Mouse (Mus musculus) heart, embryonic 15.5 days (tissue): ENCODE measurements around the gene Spaca3. TPM values are rescaled to one million over a fixed set of nuclear protein-coding genes. Genes with fewer than 3 reads are reported as not detected.

Source experiments
- ATAC-seq: fragments of 200-750 bp; cut with Nextera tagmentation; replicated peaks from 2 replicates; pipeline ENCODE4 v1.8.0; 2017; ENCODE audit warnings: low read depth, moderate TSS enrichment; ENCODE audit not compliant: insufficient number of reproducible peaks, insufficient read depth, low FRiP score
- H3K27ac ChIP-seq: fragments of 300-500 bp; sonication (generic); 2 replicates; pipeline ENCODE4 v1.5.1; 2015; ENCODE audit warnings: mild to moderate bottlenecking, inconsistent platforms
- H3K27me3 ChIP-seq: fragments of 300-500 bp; sonication (generic); 2 replicates; pipeline ENCODE4 v1.6.1; 2015; ENCODE audit warnings: inconsistent platforms
- H3K36me3 ChIP-seq: fragments of 300-500 bp; sonication (generic); 2 replicates; pipeline ENCODE4 v1.6.1; 2015; ENCODE audit warnings: mild to moderate bottlenecking, inconsistent platforms
- H3K4me1 ChIP-seq: fragments of 300-500 bp; sonication (generic); replicated peaks from 2 replicates; pipeline ENCODE4 v1.6.1; 2015; ENCODE audit warnings: inconsistent platforms
- H3K4me2 ChIP-seq: fragments of 300-500 bp; sonication (generic); 2 replicates; pipeline ENCODE4 v1.6.1; 2015; ENCODE audit warnings: inconsistent platforms, mild to moderate bottlenecking, moderate library complexity
- H3K4me3 ChIP-seq: fragments of 300-500 bp; sonication (generic); 2 replicates; pipeline ENCODE4 v1.5.1; 2015; ENCODE audit warnings: mild to moderate bottlenecking, inconsistent platforms
- H3K9ac ChIP-seq: fragments of 300-500 bp; sonication (generic); 2 replicates; pipeline ENCODE4 v1.6.1; 2015; ENCODE audit warnings: mild to moderate bottlenecking, inconsistent platforms
- H3K9me3 ChIP-seq: fragments of 300-500 bp; sonication (generic); replicated peaks from 2 replicates; pipeline ENCODE4 v1.6.1; 2016; ENCODE audit warnings: inconsistent platforms
- WGBS: fragments of 180-500 bp; shearing (Covaris S2); methylation state at CpG from one replicate; pipeline ENCODE4 v1.1.7; 2015; ENCODE audit warnings: mixed read lengths; 5-methylcytosine and 5-hydroxymethylcytosine counted together
- polyA plus RNA-seq: library from polyadenylated mRNA; unstranded; fragments of >200 nt; fragmentation: Nextera tagmentation; extraction: Ambion mirVana; gene quantifications from 2 replicates; pipeline ENCODE4 v1.2.1, GENCODE M21; 2015

The Spaca3 gene
- polyA plus RNA-seq, 1 experiment from 2014 or later = not detected

DNA sequence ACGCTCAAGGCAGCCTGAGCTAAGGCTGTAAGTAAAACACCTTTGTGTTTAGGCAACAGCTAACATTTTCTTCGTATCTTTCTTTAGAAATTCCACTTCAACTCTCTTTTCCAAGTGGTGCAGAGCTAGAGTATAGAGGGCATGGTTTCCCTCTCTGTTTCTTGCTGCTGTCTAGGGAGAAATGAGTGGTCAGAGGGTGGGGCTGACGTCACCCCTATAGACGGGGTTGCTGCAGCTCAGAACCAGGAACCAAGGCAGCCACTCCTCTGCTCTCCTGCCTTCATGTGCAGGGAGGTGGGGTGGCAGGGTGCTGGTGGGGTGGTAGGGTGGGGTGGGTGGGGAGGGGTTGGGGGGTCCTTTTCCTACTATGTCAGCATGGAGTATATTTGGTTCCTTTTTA is 22.3 kb upstream of the Spaca3 start:
- H3K4me1 ChIP-seq = no peaks in the 10 kb centered on the region; the same call in 1 of the 2 replicates
- no peaks in the 10 kb centered on the region for H3K36me3 ChIP-seq
- H3K27ac ChIP-seq = no peak overlapping the region
- no peak for ATAC-seq
- no peak overlapping the region for H3K4me3 ChIP-seq
- H3K27me3 ChIP-seq = peaks cover 3% of the 10 kb centered on the region; the same call in 1 of the 2 replicates
- WGBS = 55% methylated on average over 4 of the region's 4 CpGs
- no peaks in the 10 kb centered on the region for H3K9me3 ChIP-seq
- H3K4me2 ChIP-seq = no peak overlapping the region
- H3K9ac ChIP-seq = no peak overlapping the region

DNA sequence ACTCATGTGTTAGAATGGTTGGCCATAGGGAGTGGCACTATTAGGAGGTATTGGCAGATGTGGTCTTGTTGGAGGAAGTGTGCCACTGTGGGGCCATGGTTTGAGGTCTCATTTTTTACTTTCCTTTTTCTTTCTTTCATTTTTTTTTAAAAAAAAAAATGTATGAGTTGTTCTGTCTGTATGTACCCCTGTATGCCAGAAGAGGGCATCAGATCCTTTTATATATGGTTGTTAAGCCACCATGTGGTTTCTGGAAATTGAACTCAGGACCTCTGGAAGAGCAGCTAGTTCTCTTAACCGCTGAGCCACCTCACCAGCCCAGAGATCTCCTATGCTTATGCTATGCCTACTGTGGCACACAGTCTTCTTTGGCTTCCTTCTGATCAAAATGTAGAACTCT is 19.4 kb upstream of the Spaca3 start:
- no peak for ATAC-seq
- H3K27me3 ChIP-seq = peaks cover 3% of the 10 kb centered on the region; the same call in 1 of the 2 replicates

DNA sequence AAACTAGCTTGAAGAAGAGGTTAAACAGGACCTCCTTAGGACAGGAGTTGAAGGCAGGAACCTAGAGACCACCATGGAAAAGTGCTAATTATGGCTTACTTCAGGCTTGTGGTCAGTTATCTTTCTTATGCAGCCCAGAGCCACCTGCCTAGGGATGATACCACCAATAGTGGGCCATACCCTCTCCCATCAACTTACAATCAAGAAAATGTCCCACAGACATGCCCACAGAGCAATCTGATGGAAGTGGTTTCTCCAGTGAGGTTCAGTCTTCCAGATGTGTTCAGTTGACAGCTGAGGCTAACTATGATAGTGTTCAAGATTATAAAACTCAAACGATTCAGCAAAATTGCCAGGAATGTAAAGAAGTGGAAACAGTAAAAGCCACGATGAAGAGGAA is 14.7 kb upstream of the Spaca3 start:
- 60% methylated on average over 2 of the region's 2 CpGs for WGBS
- H3K4me1 ChIP-seq = no peaks in the 10 kb centered on the region; the same call in 1 of the 2 replicates
- H3K9me3 ChIP-seq = no peaks in the 10 kb centered on the region
- H3K27ac ChIP-seq = no peak overlapping the region
- no peaks in the 10 kb centered on the region for H3K36me3 ChIP-seq
- no peak overlapping the region for H3K4me2 ChIP-seq
- H3K27me3 ChIP-seq = no peaks in the 10 kb centered on the region
- H3K4me3 ChIP-seq = no peak overlapping the region
- no peak for ATAC-seq
- H3K9ac ChIP-seq = no peak overlapping the region

More for the DNA sequence above, 19.4 kb upstream of the Spaca3 start:
- 79% methylated on average over 1 of the region's 1 CpGs for WGBS
- Histone ChIP-seq H3K9ac (no peak overlapping the region), H3K27ac (no peak overlapping the region), H3K9me3 (no peaks in the 10 kb centered on the region), H3K4me3 (no peak overlapping the region), H3K4me2 (no peak overlapping the region), H3K36me3 (no peaks in the 10 kb centered on the region), H3K4me1 (no peaks in the 10 kb centered on the region; the same call in 1 of the 2 replicates)

DNA sequence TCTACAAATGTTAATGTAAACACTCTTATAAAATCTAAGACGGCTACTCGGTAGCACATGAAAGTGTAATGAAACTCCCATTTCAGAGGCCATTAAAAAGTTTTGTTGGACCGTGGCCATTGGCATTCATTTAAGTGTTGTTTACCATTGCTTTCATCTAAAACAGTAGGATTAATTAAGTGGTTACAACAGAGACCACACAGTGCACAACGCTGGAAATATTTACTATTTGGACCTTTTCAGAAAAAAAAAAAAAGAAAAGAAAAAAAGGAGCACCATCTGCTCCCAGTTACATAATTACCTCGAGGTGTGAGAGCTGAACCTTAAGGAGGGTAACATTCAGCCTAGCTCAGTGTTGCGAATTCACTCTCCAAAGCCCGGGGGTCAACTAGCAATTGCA is 12.7 kb upstream of the Spaca3 start:
- Histone ChIP-seq H3K27ac (no peak overlapping the region), H3K27me3 (no peaks in the 10 kb centered on the region), H3K9me3 (no peaks in the 10 kb centered on the region), H3K4me1 (no peaks in the 10 kb centered on the region; the same call in 1 of the 2 replicates), H3K4me2 (no peak overlapping the region), H3K4me3 (no peak overlapping the region), H3K9ac (no peak overlapping the region), H3K36me3 (no peaks in the 10 kb centered on the region)
- no peak for ATAC-seq
- 73% methylated on average over 7 of the region's 7 CpGs for WGBS

DNA sequence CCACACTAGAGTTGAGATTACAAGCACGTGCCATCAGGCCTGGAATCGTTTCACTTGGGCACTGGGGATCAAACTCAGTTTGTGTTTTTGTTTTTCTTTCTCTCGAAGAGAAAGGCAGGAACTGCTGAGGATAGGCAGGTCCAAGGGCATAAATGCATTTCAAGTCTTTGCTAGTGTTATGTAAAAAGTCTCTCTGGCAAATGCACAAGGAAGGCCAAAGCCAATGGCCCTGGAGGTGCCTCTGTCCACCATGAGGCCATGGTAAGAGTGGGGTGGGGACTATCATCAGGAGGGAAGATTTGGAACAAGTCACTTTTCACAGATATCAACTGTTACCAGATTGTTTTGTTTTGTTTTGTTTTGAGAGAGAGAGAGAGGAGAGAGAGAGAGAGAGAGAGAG is 12.1 kb upstream of the Spaca3 start:
- Histone ChIP-seq H3K4me2 (no peak overlapping the region), H3K4me1 (no peaks in the 10 kb centered on the region), H3K36me3 (no peaks in the 10 kb centered on the region), H3K27me3 (no peaks in the 10 kb centered on the region), H3K27ac (no peak overlapping the region), H3K9me3 (no peaks in the 10 kb centered on the region), H3K4me3 (no peak overlapping the region), H3K9ac (no peak overlapping the region)
- 33% methylated on average over 3 of the region's 3 CpGs for WGBS
- ATAC-seq = no peak

DNA sequence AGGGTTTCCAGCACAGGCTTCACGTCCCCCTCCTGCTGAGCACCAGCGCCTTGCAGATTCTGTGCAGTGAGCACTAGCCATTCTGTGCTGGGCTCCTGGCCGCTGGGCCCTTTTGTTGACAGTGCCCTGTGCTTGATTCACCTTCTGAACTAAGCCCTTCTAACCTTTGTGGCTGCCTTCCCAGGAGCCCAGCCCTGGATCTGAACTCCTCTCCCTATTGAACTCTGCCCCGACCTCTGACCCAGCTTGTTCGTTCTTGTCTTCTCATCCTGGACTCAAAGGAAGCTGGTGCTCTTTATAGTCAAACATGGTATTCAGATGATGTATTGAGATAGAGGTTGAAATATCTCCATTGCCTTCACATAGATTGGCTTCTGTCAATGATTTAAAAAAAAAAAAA is 10.0 kb upstream of the Spaca3 start:
- Histone ChIP-seq H3K27ac (no peak overlapping the region), H3K9ac (no peak overlapping the region), H3K27me3 (no peaks in the 10 kb centered on the region), H3K4me3 (no peak overlapping the region), H3K36me3 (no peaks in the 10 kb centered on the region), H3K9me3 (no peaks in the 10 kb centered on the region), H3K4me1 (no peaks in the 10 kb centered on the region), H3K4me2 (no peak overlapping the region)
- ATAC-seq = no peak
- WGBS = 66% methylated on average over 5 of the region's 5 CpGs

DNA sequence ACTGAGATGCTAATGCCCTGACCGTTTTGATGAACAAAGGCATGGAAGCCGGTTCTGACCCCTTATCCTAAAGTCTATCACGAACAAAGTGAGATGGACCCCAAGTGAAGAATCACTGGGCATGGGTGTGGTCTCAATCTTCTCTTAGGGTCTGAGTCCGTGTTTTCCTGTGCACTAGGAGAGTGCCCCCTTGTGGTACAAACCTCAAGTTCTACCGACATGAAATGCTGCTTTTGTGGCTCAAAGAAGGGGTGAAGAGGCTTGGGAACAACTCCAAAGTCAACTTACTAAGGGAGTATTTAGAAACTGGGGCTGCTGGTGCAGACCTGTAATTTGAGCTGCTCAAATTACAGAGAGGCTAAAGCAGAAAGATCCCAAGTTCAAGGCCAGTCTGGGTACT is 6.3 kb upstream of the Spaca3 start:
- Histone ChIP-seq H3K4me3 (no peak overlapping the region), H3K4me2 (no peak overlapping the region), H3K27ac (no peak overlapping the region), H3K36me3 (no peaks in the 10 kb centered on the region), H3K27me3 (no peaks in the 10 kb centered on the region), H3K4me1 (no peaks in the 10 kb centered on the region), H3K9me3 (no peaks in the 10 kb centered on the region), H3K9ac (no peak overlapping the region)
- no peak for ATAC-seq
- WGBS = 42% methylated on average over 5 of the region's 5 CpGs

DNA sequence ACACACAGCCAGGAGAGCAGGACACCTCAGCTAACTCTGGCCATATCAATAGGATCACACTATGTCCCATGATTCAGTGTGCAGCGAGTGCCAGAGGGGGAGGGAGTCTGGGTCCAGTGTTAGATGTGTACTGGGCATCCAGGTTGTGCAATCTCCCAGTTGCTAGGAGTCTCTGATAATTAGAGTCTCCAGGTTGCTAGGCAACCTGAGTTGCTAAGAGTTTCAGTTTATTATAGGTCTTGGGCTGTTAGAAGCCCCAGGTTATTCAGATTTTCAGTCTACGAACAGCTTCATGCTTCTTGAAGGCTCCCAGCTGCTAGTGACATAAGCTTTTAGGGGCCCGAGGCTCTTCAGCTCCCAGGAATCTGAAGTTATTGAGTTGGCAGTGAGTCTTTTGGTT is 5.2 kb upstream of the Spaca3 start:
- no peak for ATAC-seq
- no peaks in the 10 kb centered on the region for H3K9me3 ChIP-seq
- H3K9ac ChIP-seq = no peak overlapping the region
- H3K4me1 ChIP-seq = no peaks in the 10 kb centered on the region
- H3K4me3 ChIP-seq = no peak overlapping the region
- H3K36me3 ChIP-seq = no peaks in the 10 kb centered on the region
- 45% methylated on average over 3 of the region's 3 CpGs for WGBS
- no peak overlapping the region for H3K4me2 ChIP-seq
- no peak overlapping the region for H3K27ac ChIP-seq
- no peaks in the 10 kb centered on the region for H3K27me3 ChIP-seq

DNA sequence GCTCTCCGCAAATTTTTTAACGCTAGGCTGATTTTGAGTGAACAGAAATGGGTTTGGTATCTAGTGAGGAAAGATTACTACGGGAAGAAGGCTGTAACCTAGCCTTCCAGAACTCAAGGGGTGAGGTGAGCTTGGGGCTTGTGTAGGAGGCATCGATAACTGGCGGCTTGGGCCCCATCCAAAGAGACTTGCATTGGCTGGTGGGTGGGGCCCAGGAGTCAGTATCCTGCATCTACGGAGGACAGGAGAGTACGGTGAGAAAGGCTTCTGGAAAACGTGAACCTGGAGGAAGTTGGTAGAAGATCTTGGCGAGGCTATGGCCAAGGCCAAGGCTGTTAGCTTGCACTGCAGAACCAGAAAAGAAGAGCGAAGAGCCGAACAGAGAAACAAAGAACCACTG is 3.7 kb upstream of the Spaca3 start:
- no peaks in the 10 kb centered on the region for H3K27me3 ChIP-seq
- no peaks in the 10 kb centered on the region for H3K36me3 ChIP-seq
- H3K9me3 ChIP-seq = no peaks in the 10 kb centered on the region
- no peak for ATAC-seq
- H3K4me1 ChIP-seq = no peaks in the 10 kb centered on the region
- no peak overlapping the region for H3K4me2 ChIP-seq
- no peak overlapping the region for H3K9ac ChIP-seq
- H3K4me3 ChIP-seq = no peak overlapping the region
- WGBS = 77% methylated on average over 11 of the region's 11 CpGs
- H3K27ac ChIP-seq = no peak overlapping the region

DNA sequence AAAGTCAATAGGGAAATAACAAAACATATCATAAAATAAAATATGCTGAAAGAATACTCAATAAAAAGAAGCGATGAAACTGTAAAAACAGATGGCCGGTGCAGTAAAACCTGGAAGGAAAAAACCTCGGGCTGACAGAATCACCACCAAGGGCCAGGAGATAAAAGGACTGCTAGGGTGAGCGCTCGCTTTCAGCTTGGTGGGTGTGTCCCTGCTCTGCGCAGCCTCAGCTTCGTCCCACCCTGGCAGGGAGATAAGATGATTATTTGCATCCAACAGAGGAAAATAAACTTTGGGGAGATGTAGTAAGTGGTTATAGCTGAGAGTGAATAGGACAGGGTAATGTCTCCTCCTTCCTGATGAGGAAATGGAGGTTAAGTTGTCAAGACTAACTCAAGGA is 3.3 kb upstream of the Spaca3 start:
- 31% methylated on average over 7 of the region's 7 CpGs for WGBS
- H3K4me2 ChIP-seq = no peak overlapping the region

DNA sequence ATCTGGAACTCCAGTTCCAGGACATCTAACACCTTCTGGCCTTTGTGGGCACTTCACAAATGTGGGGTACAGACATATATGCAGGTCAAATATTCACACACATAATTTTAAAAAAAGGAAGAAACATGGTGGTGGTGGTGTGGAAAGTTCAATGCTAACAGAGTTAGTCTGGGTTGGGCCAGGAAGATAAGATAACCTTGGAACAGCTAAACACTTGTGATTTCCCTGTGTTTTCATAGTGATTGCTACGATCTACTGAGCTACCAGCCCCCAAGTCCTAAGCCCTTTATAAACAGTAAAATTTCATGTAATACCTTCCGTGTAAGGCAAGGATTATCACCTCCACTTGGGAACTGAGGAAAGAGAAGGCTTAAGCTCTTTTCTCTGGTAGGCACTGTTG is 1.3 kb upstream of the Spaca3 start:
- no peaks in the 10 kb centered on the region for H3K4me1 ChIP-seq
- no peak overlapping the region for H3K27ac ChIP-seq
- no peak for ATAC-seq
- H3K36me3 ChIP-seq = no peaks in the 10 kb centered on the region
- H3K27me3 ChIP-seq = no peaks in the 10 kb centered on the region
- no peak overlapping the region for H3K4me3 ChIP-seq
- H3K4me2 ChIP-seq = no peak overlapping the region
- no peak overlapping the region for H3K9ac ChIP-seq
- H3K9me3 ChIP-seq = no peaks in the 10 kb centered on the region
- 44% methylated on average over 2 of the region's 2 CpGs for WGBS

More for the DNA sequence above, 3.3 kb upstream of the Spaca3 start:
- no peak for ATAC-seq
- H3K9ac ChIP-seq = no peak overlapping the region
- H3K36me3 ChIP-seq = no peaks in the 10 kb centered on the region
- no peaks in the 10 kb centered on the region for H3K27me3 ChIP-seq
- H3K4me1 ChIP-seq = no peaks in the 10 kb centered on the region
- H3K4me3 ChIP-seq = no peak overlapping the region
- H3K9me3 ChIP-seq = no peaks in the 10 kb centered on the region
- no peak overlapping the region for H3K27ac ChIP-seq

DNA sequence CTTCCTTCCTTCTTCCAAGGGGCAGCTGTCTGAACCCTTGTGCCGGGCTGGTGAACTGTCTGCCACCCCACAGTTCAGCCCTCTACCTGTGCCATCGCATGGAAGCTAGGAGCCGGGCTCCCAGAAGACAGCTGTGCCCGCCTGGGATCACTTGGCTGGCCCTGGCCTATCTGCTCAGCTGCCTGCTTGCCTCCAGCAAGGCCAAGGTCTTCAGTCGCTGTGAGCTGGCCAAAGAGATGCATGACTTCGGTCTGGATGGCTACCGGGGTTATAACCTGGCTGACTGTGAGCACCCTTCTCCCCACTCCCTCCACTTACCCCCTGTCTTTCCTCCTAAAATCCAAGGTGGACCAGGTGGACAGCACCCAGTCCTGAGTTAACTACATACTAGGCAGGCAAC is 4.8 kb downstream of the Spaca3 start:
- H3K36me3 ChIP-seq = no peaks in the 10 kb centered on the region
- no peak for ATAC-seq

More for the DNA sequence above, 4.8 kb downstream of the Spaca3 start:
- Histone ChIP-seq H3K4me3 (no peak overlapping the region), H3K4me1 (no peaks in the 10 kb centered on the region), H3K27me3 (no peaks in the 10 kb centered on the region), H3K4me2 (no peak overlapping the region), H3K27ac (no peak overlapping the region), H3K9me3 (no peaks in the 10 kb centered on the region), H3K9ac (no peak overlapping the region)
- WGBS = 90% methylated on average over 7 of the region's 7 CpGs
